Mouse (Mus musculus) kidney, adult 18-20 months (tissue): Measurements from ENCODE around the gene Cela3a.
"Not testable (repeated sequence)": the region's sequence is repeated elsewhere in the genome, so short reads cannot be mapped to it uniquely, and the experiment has no call there.

Experiments
- DNase-seq: peaks from one replicate; pipeline ENCODE4 v3.0.0; 2021

Cela3a gene

GRCm38 (mm10) chr4:137412185-137412709 is 2.7 kb upstream of the Cela3a start:
- not testable (repeated sequence) for DNase-seq

- no peak for DNase-seq
Measured at GRCm38 (mm10) chr4:137405571-137405970, 4.0 kb downstream of the Cela3a start.

GRCm38 (mm10) chr4:137396641-137397525 is 12.7 kb downstream of the Cela3a start:
- no peak for DNase-seq

- DNase-seq = peak; percentile 16
Measured at GRCm38 (mm10) chr4:137393378-137394135, 16.0 kb downstream of the Cela3a start.

GRCm38 (mm10) chr4:137392874-137393273 is 16.7 kb downstream of the Cela3a start:
- DNase-seq = no peak

GRCm38 (mm10) chr4:137391287-137391686 is 18.3 kb downstream of the Cela3a start:
- no peak for DNase-seq

- no peak for DNase-seq
Measured at GRCm38 (mm10) chr4:137390196-137390595, 19.4 kb downstream of the Cela3a start.

GRCm38 (mm10) chr4:137388983-137389382 is 20.6 kb downstream of the Cela3a start:
- peak; percentile 48 for DNase-seq

- DNase-seq = peak; percentile 93
Measured at GRCm38 (mm10) chr4:137388059-137388794, 21.4 kb downstream of the Cela3a start.

- DNase-seq = no peak
Measured at GRCm38 (mm10) chr4:137387482-137388058, 22.0 kb downstream of the Cela3a start.

GRCm38 (mm10) chr4:137380702-137381605 is 28.6 kb downstream of the Cela3a start:
- DNase-seq = peak; percentile 11

GRCm38 (mm10) chr4:137379713-137380255 is 29.8 kb downstream of the Cela3a start:
- no peak for DNase-seq

GRCm38 (mm10) chr4:137379085-137379484 is 30.5 kb downstream of the Cela3a start:
- DNase-seq = no peak

GRCm38 (mm10) chr4:137377526-137378304 is 31.9 kb downstream of the Cela3a start:
- DNase-seq = no peak

- no peak for DNase-seq
Measured at GRCm38 (mm10) chr4:137376778-137377177, 32.8 kb downstream of the Cela3a start.

GRCm38 (mm10) chr4:137375314-137376278 is 34.0 kb downstream of the Cela3a start:
- DNase-seq = peak; percentile 6

- DNase-seq = no peak
Measured at GRCm38 (mm10) chr4:137373711-137374110, 35.9 kb downstream of the Cela3a start.

GRCm38 (mm10) chr4:137371596-137372523 is 37.7 kb downstream of the Cela3a start:
- no peak for DNase-seq
